Comparison of ENCODE assay signal across 7 mouse cellular contexts in genomic region chr3:124193331-124193730, GRCm38 (mm10).
A peak's percentile ranks its signal among the peaks of the same experiment; 100 is the strongest.
DNase-seq lines count a peak whose midpoint lies in the region; ATAC-seq lines count a peak whose summit lies in the region.
"Not testable (repeated sequence)": the region's sequence is repeated elsewhere in the genome, so short reads cannot be mapped to it uniquely, and the experiment has no call there.

No protein-coding gene starts in this region.

- not testable (repeated sequence) for H3K4me1 ChIP-seq in embryonic facial prominence, embryonic 10.5 days; embryonic facial prominence, embryonic 14.5 days (ENCODE audit: control insufficient read depth, insufficient read depth, low read length); intestine, embryonic 15.5 days (replicated peaks); kidney, embryonic 14.5 days (ENCODE audit: control insufficient read depth, insufficient read depth, low read length); kidney, embryonic 16.5 days (ENCODE audit: insufficient read depth, low read length); stomach, embryonic 14.5 days (ENCODE audit: control insufficient read depth, insufficient read depth, low read length); stomach, embryonic 16.5 days (ENCODE audit: control insufficient read depth, insufficient read depth, low read length)

- H3K27ac ChIP-seq in embryonic facial prominence, embryonic 10.5 days (replicated peaks); embryonic facial prominence, embryonic 14.5 days (replicated peaks; ENCODE audit: low read depth, low read length); intestine, embryonic 15.5 days; kidney, embryonic 14.5 days (ENCODE audit: low read depth, low read length); kidney, embryonic 16.5 days (ENCODE audit: low read length); stomach, embryonic 14.5 days (ENCODE audit: low read length); stomach, embryonic 16.5 days (ENCODE audit: low read length): not testable (repeated sequence)

- DNase-seq in embryonic facial prominence, embryonic 10.5 days (ENCODE audit: low spot score): peak; percentile 14
- peak; percentile 18 for DNase-seq in embryonic facial prominence, embryonic 14.5 days (ENCODE audit: low spot score)

- not testable (repeated sequence) for H3K9ac ChIP-seq in embryonic facial prominence, embryonic 14.5 days (ENCODE audit: low read depth, low read length); intestine, embryonic 15.5 days; kidney, embryonic 14.5 days (ENCODE audit: low read depth, low read length); kidney, embryonic 16.5 days (replicated peaks; ENCODE audit: low read length); stomach, embryonic 14.5 days (replicated peaks; ENCODE audit: low read depth, low read length); stomach, embryonic 16.5 days (ENCODE audit: low read length)

- not testable (repeated sequence) for H3K4me2 ChIP-seq in embryonic facial prominence, embryonic 14.5 days (ENCODE audit: low read depth, low read length); intestine, embryonic 15.5 days (replicated peaks); kidney, embryonic 14.5 days (replicated peaks; ENCODE audit: low read depth, low read length); kidney, embryonic 16.5 days (replicated peaks; ENCODE audit: low read depth, low read length); stomach, embryonic 14.5 days (replicated peaks; ENCODE audit: low read depth, low read length); stomach, embryonic 16.5 days (ENCODE audit: low read depth, low read length)

- 68% methylated on average over 6 of the region's 6 CpGs for WGBS in embryonic facial prominence, embryonic 10.5 days
- 50% methylated on average over 6 of the region's 6 CpGs for WGBS in embryonic facial prominence, embryonic 14.5 days
- 47% methylated on average over 6 of the region's 6 CpGs for WGBS in intestine, embryonic 15.5 days
- 54% methylated on average over 6 of the region's 6 CpGs for WGBS in kidney, embryonic 14.5 days
- 53% methylated on average over 6 of the region's 6 CpGs for WGBS in kidney, embryonic 16.5 days
- WGBS in stomach, embryonic 14.5 days: 44% methylated on average over 6 of the region's 6 CpGs
- WGBS in stomach, embryonic 16.5 days: 45% methylated on average over 6 of the region's 6 CpGs

- ATAC-seq in embryonic facial prominence, embryonic 14.5 days (ENCODE audit: low read depth): not testable (repeated sequence)
- peak; percentile 80 for ATAC-seq in intestine, embryonic 15.5 days
- ATAC-seq in kidney, embryonic 14.5 days (ENCODE audit: low FRiP score, low TSS enrichment): peak; percentile 75; the same call in 1 of the 2 replicates
- ATAC-seq in kidney, embryonic 16.5 days (ENCODE audit: low FRiP score, low TSS enrichment): peak; percentile 51; the same call in 1 of the 2 replicates
- ATAC-seq in stomach, embryonic 14.5 days (ENCODE audit: insufficient number of reproducible peaks, insufficient read depth, low FRiP score, low read depth): peak; percentile 83
- peak; percentile 80; the same call in 1 of the 2 replicates for ATAC-seq in stomach, embryonic 16.5 days (ENCODE audit: insufficient read depth, low FRiP score)

- not testable (repeated sequence) for H3K27me3 ChIP-seq in embryonic facial prominence, embryonic 10.5 days (replicated peaks; ENCODE audit: low read depth, poor library complexity, severe bottlenecking); embryonic facial prominence, embryonic 14.5 days (replicated peaks; ENCODE audit: control insufficient read depth, insufficient read depth, low read length); intestine, embryonic 15.5 days (replicated peaks); kidney, embryonic 14.5 days (ENCODE audit: control insufficient read depth, insufficient read depth, low read length); kidney, embryonic 16.5 days (ENCODE audit: insufficient read depth, low read length); stomach, embryonic 14.5 days (ENCODE audit: control insufficient read depth, insufficient read depth, low read length); stomach, embryonic 16.5 days (ENCODE audit: control insufficient read depth, insufficient read depth, low read length)

- H3K36me3 ChIP-seq in embryonic facial prominence, embryonic 10.5 days (replicated peaks); embryonic facial prominence, embryonic 14.5 days (ENCODE audit: control insufficient read depth, insufficient read depth, low read length); intestine, embryonic 15.5 days; kidney, embryonic 14.5 days (ENCODE audit: control insufficient read depth, insufficient read depth, low read length); kidney, embryonic 16.5 days (ENCODE audit: insufficient read depth, low read length); stomach, embryonic 14.5 days (ENCODE audit: control insufficient read depth, insufficient read depth, low read length); stomach, embryonic 16.5 days (ENCODE audit: control insufficient read depth, insufficient read depth, low read length): not testable (repeated sequence)

- H3K4me3 ChIP-seq in embryonic facial prominence, embryonic 10.5 days; embryonic facial prominence, embryonic 14.5 days (ENCODE audit: low read depth, low read length); intestine, embryonic 15.5 days (replicated peaks); kidney, embryonic 14.5 days (ENCODE audit: low read length); kidney, embryonic 16.5 days (ENCODE audit: low read length); stomach, embryonic 14.5 days (ENCODE audit: low read depth, low read length); stomach, embryonic 16.5 days (replicated peaks; ENCODE audit: low read length): not testable (repeated sequence)

- not testable (repeated sequence) for H3K9me3 ChIP-seq in embryonic facial prominence, embryonic 10.5 days; embryonic facial prominence, embryonic 14.5 days (ENCODE audit: control insufficient read depth, low read length); intestine, embryonic 15.5 days; kidney, embryonic 14.5 days (ENCODE audit: control insufficient read depth, low read length); kidney, embryonic 16.5 days (ENCODE audit: low read length); stomach, embryonic 14.5 days (ENCODE audit: control insufficient read depth, low read depth, low read length); stomach, embryonic 16.5 days (replicated peaks; ENCODE audit: control insufficient read depth, low read length)
